Mouse (Mus musculus) T-helper 17 cell (primary cell): ENCODE measurements around the gene Sdc3.

Experiments
- in situ Hi-C, 2 experiments: fragments of 300-600 bp; cut with MboI, MseI; formaldehyde crosslinking; loops; 1 replicate in 1 of 2; 2 replicates in 1 of 2; pipeline ENCODE4 v1.15.1; 2025; ENCODE audit warnings: high pct_unique_total_duplicates in 2 of 2

Gene Sdc3

DNA sequence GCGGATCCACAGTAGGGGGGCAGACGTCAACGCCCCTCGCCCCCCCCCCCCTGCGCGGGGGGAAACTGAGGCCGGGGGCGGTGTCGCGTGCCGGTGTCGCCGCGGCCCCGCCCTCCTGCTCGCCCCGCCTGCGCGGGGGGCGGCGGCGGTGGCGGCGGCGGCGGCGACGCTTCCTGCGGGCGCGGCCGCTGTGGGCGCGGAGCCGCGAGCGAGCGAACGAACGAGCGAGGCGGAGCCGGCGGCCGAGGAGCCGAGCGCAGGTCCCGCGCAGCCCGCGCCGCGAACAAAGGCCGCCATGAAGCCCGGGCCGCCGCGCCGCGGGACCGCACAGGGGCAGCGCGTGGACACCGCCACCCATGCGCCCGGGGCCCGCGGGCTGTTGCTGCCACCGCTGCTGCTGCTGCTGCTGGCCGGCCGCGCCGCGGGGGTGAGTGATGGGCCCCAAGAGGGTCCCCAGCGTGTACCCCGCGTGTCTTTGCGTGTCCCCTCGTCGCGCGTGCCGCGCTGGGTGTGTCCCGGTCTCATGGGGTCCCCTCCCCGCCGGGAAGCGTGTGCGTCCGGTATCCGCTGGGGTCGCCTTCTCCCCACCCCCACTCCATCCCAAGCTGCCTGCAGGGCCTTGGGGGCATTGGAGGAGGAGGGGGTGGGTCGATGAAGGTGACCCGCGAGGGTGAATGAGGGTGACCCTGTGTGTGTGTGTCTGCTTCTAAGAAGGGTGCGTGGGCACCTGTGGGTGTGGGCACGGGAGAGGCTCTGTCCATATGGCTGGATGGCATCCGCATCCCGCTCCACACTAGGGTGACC, at the start of gene Sdc3:
TSS of gene Sdc3 (plus strand) at position 162 of the 804 bp plus-strand sequence.
- in situ Hi-C loops, result loop anchor here in 1 of 2 experiments (5.0 kb wide), 1 partner anchor 215 kb away; no protein-coding TSS in a partner anchor

GRCm38 (mm10) chr4:130744058-130744457, 48.3 kb upstream of the Sdc3 start:
- in situ Hi-C loops, result no loop called here

GRCm38 (mm10) chr4:130745561-130746306, 46.6 kb upstream of the Sdc3 start:
- in situ Hi-C loops, result no loop called here

DNA sequence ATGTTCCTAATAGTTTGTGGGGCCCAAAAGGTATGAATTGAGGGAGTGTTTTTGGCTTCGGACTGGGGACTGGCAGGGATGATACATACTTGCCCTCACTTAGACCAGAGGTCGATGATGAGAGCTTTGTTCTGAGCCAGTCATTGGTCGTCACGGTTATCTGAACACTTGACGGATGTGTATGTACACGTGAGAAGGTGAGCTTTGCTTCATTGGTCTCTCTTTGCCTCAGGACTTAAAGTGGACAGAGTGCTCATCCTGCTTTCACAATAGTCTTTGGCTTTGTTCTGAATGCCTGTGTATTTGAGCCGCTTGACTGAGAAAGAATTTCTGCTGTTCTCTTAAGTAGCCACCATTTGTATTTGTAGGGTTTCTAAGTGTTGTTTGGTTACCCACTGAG, 42.8 kb upstream of the Sdc3 start:
- in situ Hi-C loops, result no loop called here

DNA sequence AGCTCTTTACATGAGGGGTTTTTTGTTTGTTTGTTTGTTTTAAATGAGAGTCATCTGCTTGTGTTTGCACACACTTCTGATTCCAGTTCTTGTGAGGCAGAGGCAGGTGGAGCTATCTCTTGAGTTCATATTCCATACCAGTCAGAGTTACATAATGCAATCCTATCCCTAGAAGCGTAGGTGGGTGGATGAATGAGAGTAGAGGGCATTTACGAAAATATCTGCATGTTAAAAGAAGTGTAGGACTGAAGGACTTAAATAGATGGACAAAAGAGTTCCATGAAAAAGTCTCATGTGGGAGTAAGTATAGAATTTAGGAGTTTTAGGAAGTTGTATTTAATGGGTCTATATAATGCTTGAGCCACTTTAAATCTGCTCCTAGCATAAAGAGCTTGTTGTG, 40.4 kb upstream of the Sdc3 start:
- in situ Hi-C loops, result no loop called here

DNA sequence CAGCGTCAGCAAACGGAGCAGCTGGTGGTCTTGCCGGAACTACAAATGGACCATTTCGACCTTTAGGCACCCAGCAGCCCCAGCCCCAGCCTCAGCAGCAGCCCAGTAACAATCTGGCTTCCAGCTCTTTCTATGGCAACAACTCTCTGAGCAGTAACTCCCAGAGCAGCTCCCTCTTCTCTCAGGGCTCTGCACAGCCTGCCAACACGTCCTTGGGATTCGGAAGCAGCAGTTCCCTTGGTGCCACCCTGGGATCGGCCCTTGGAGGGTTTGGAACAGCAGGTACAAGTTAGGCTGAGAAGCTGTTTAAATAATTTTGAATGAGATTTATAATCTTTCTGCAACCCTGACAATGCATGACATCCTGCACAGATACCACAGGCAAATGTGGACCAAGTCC, 39.7 kb upstream of the Sdc3 start:
- in situ Hi-C loops, result no loop called here

- in situ Hi-C loops, result no loop called here
These were observed 38.6 kb upstream of the Sdc3 start for GRCm38 (mm10) chr4:130753755-130754154.

DNA sequence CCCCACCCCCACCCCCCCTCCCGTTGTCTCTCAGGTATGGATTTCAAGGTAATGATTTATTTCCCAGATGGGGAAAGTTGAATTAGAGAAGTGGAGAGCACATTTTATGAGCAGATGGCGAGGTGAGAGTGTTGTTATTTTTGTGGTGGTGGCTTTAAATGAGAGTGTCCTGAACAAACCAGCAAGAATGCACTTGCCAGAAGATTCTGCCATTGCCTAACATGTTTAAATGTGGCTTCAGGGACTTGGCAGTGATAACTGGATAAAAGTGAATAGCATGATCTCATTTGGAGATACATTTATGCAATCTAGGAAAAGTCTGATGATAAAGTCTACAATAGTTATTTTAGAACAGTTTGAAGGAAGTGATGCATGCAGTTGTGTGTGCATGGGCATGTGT, 37.6 kb upstream of the Sdc3 start:
- in situ Hi-C loops, result no loop called here

GRCm38 (mm10) chr4:130759875-130760274, 32.5 kb upstream of the Sdc3 start:
- in situ Hi-C loops, result no loop called here

DNA sequence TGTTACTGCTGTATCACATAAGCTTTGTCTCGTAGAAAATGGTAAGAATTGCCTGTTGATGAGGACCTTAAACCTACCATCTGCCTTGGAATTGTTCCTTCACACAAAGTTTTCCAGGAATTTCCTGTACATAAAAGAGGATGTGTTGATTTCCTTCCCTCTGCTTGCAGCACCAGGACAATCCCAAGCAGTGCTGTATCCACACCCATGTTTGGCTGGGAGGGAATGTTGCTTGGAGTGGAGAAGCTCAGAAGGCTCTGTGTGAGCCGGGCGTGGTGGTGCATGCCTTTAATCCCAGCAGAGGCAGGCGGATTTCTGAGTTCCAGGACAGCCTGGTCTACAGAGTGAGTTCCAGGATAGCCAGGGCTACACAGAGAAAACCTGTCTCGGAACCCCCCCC, 30.5 kb upstream of the Sdc3 start:
- in situ Hi-C loops, result no loop called here

- in situ Hi-C loops, result no loop called here
These were observed 26.8 kb upstream of the Sdc3 start for GRCm38 (mm10) chr4:130765399-130766160.

DNA sequence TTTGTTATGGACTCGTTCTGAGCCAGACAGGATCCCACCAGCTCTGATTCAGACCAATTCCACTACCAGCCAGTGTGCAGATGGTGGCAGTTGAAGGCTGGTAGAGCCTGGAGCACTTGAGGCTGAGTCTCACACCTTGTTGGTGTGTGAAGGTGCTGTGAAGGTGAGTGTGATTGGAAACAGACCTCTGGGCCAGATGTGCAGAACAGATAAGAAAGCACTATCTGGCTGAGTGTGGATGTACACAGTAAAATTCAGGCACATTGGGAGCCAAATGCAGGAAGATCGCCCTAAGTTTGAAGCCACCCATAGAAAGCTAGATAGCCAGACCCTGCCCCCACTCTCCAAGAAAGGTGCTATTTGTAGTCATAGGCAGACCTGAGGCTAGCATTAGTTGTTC, 25.9 kb upstream of the Sdc3 start:
- in situ Hi-C loops, result no loop called here

GRCm38 (mm10) chr4:130766926-130767325, 25.4 kb upstream of the Sdc3 start:
- in situ Hi-C loops, result no loop called here

GRCm38 (mm10) chr4:130773899-130774298, 18.4 kb upstream of the Sdc3 start:
- in situ Hi-C loops, result no loop called here

- in situ Hi-C loops, result no loop called here
These were observed 17.5 kb upstream of the Sdc3 start for GRCm38 (mm10) chr4:130774822-130775221.

- in situ Hi-C loops, result no loop called here
These were observed 14.7 kb upstream of the Sdc3 start for GRCm38 (mm10) chr4:130777647-130778046.

- in situ Hi-C loops, result no loop called here
These were observed 13.3 kb upstream of the Sdc3 start for GRCm38 (mm10) chr4:130779037-130779436.

DNA sequence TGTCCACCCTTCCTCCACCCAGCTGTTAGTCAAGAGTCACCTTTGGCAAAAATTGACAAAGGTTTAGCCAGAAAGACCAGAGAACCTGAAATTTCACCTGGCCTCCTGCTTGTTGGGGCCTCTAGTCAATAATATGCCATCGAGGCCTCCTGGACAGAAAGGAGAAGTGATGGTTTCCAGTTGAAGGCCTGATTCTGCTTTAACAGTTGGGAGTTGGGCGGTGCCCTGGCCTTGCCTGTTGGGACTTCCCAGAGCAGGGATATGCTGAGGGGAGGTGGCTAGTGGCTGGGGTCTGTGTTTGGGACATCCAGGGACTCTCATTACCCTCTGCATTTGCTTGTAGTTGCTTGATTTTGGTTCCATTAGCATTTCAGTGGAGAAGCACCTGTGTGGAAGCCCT, 9.8 kb upstream of the Sdc3 start:
- in situ Hi-C loops, result loop anchor here in 1 of 2 experiments (10.0 kb wide), 1 partner anchor 1052 kb away; the partner anchor contains the start of gene Ptpru

DNA sequence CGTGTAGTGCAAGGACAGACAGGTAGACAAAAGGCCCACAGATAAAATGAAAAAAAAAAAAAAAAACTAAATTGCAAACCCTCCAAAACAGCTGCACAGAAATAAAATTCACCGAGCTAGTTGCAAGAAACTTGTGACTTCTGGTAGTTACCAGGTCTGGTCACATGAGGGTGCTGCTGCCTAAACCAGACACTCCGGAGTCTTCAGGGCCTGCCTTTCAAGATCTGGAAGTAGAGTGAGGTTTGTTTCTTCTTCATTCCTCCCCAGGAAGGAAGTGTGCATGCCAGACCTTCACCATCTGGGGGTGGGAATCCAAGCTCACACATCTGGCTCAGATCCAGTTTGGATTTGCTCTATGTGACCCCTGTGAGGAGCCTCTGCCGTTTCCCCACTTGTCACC, 7.6 kb upstream of the Sdc3 start:
- in situ Hi-C loops, result loop anchor here (5.0 to 10.0 kb wide), 4 partner anchors 93 to 1050 kb away; partner anchors contain the start of gene Ptpru (in 1 of the 2)

DNA sequence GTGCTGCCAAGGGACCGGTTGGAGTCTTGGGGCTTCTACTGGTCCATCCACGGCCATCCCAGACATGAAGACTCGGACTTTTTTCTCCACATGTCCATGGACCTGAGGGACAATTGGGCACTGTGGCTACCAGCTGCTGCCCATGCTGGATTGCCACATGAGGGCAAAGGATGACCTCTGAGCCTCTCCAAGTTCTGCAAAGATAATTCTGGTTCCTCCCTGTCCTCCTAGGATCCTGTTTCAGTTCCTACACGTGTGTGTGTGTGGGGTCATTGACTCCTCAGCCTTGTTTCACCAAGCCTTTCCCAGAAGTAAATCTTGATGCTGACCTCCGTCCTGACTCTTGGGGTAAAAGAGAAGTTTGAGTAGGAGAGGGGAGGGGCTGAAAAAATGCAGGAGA, 4.8 kb upstream of the Sdc3 start:
- in situ Hi-C loops, result loop anchor here (5.0 to 10.0 kb wide), 4 partner anchors 90 to 1047 kb away; partner anchors contain the start of gene Ptpru (in 1 of the 2)

- in situ Hi-C loops, result loop anchor here in 1 of 2 experiments (5.0 kb wide), 1 partner anchor 213 kb away; no protein-coding TSS in a partner anchor
These were observed 2.2 kb upstream of the Sdc3 start for GRCm38 (mm10) chr4:130790180-130790579.
